Mouse (Mus musculus): ENCODE measurements around the gene Gm28998. TPM values are rescaled to one million over a fixed set of nuclear protein-coding genes. Genes with fewer than 3 reads are reported as not detected.
"Not testable (repeated sequence)": the region's sequence is repeated elsewhere in the genome, so short reads cannot be mapped to it uniquely, and the experiment has no call there.

The Gm28998 gene
- not detected for total RNA-seq (2021)
- long read RNA-seq, experiment 1: 0 reads
- long read RNA-seq, experiment 2: 0 reads

- DNase-seq (ENCODE audit: low spot score in 2 of 2): not testable (repeated sequence)
Measured at GRCm38 (mm10) chrY:7253487-7253886, at the start of gene Gm28998. Gene Gm28998 (plus strand): TSS chrY:7253787.

Other genes with a start within 250 kb of the Gm28998 start
- gene Gm21244, start 84.5 kb upstream of the Gm28998 start, total RNA-seq (2021): not detected
- gene Gm21788, start 151.2 kb downstream of the Gm28998 start, total RNA-seq (2021): not detected

All from layer of hippocampus, postnatal 14 days (tissue).